Mouse (Mus musculus) hematopoietic stem cell, adult 5-6 weeks (primary cell): ENCODE measurements around the gene Gm29797. TPM values are rescaled to one million over a fixed set of nuclear protein-coding genes. Genes with fewer than 3 reads are reported as not detected.
A peak's percentile ranks its signal among the peaks of the same experiment; 100 is the strongest.

Source experiments
- ATAC-seq, 2 experiments: fragments of 125-278 bp in 1 of 2; replicated peaks in 1 of 2; 2 replicates each; pipeline ENCODE4 v1.8.0; 2016 to 2017; ENCODE audit warnings: inconsistent platforms in 2 of 2, mild to moderate bottlenecking in 2 of 2, moderate number of reproducible peaks in 2 of 2, low read depth in 1 of 2, moderate TSS enrichment in 1 of 2; ENCODE audit not compliant: low FRiP score in 2 of 2, poor library complexity in 2 of 2, severe bottlenecking in 2 of 2, insufficient read depth in 1 of 2, low TSS enrichment in 1 of 2
- total RNA-seq: library from RNA; stranded (forward); fragments of 172-1452, 232-1000 nt; gene quantifications from 2 replicates; pipeline ENCODE4 v1.2.3, GENCODE M21; 2017

Gm29797 gene
- total RNA-seq, 1 experiment from 2014 or later = not detected

GRCm38 (mm10) chr2:181670285-181670912, 13.6 kb downstream of the Gm29797 start:
- peak; percentile 7 to 50; a peak in 2 of 4 replicates for ATAC-seq

GRCm38 (mm10) chr2:181670913-181671311, 14.1 kb downstream of the Gm29797 start:
- no peak for ATAC-seq

- no peak; a peak in 1 of 4 replicates for ATAC-seq
Measured at GRCm38 (mm10) chr2:181671326-181671725, 14.5 kb downstream of the Gm29797 start, which contains the start of gene Sox18. Gene Sox18 (minus strand): TSS chr2:181671640.

- ATAC-seq = no peak
Measured at GRCm38 (mm10) chr2:181671984-181672383, 15.2 kb downstream of the Gm29797 start.

DNA sequence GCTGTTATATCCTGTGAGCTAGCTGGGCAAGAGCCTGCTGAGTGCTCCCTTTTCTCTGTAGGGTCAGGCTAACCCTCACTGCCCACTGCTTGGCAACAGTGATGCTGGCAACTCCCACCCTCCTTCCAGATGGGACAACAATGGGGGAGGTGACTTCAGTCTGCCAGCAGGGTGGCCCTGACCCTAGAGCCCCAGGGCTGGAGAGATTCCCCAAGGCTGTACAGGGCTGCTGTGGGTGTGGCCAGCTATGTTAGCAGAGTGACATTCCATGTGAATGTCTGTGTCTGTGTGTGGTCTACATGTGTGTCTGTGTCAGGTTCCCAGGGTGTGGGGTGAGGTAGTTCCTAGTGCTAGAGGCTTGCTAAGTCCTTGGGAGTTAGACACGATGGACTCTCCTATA, 16.7 kb downstream of the Gm29797 start:
- no peak for ATAC-seq

GRCm38 (mm10) chr2:181674934-181675333, 18.1 kb downstream of the Gm29797 start:
- ATAC-seq = no peak

GRCm38 (mm10) chr2:181675454-181675853, 18.6 kb downstream of the Gm29797 start:
- ATAC-seq = peak; percentile 47 to 54

DNA sequence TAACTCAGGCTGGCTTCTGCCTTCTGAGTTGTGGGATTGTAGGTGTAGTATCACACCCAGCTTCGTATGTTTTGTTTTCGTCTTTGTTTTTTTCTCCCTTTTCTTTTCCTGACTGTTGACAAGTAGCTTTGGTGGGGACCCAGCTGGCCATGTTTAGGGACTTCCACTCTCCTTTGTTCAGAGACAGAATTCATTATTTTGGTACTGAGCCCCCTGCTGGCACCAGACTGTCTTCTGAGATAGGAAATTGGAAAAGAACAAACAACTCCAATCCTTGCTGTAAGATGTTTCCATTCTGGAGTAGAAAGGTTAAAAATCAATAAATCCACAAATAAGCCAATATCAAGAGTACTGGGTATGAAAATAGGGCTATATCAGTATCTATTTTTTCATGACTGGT, 19.6 kb downstream of the Gm29797 start:
- no peak for ATAC-seq

DNA sequence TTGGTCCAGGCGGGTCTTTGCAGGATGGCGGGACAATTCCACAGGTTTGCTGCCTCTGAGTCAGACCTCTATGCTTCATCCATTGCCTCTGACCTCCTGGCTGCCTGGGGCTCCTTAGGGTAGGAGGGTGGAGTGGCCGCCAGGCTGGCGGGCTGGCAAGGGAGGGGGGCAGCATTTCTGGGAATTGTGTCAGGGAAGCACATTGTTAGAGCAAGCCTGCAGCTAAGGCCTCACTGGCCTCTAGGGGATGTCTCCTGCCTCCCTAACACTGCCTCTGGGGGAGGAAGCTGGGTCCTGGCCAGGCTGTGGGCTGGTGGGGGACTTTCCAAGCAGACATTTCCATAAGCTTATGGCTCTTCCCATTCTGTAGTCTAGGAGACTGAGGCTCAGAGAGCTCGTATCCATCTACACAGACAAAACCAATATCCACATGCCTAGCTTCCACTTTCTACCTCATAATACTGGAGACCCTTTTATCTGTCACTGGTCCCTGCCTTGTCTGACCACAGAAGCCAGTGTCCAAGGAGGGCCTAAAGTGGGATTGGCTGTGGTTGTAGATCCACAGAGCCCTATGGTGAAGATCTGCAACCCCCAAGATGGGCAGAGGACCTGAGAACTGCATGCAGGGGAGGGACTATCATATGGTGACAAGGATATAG, 20.4 kb downstream of the Gm29797 start:
- no peak for ATAC-seq

GRCm38 (mm10) chr2:181677755-181678098, 20.9 kb downstream of the Gm29797 start:
- no peak for ATAC-seq

- ATAC-seq = peak; percentile 74 to 77
Measured at GRCm38 (mm10) chr2:181678780-181679179, 21.9 kb downstream of the Gm29797 start.

DNA sequence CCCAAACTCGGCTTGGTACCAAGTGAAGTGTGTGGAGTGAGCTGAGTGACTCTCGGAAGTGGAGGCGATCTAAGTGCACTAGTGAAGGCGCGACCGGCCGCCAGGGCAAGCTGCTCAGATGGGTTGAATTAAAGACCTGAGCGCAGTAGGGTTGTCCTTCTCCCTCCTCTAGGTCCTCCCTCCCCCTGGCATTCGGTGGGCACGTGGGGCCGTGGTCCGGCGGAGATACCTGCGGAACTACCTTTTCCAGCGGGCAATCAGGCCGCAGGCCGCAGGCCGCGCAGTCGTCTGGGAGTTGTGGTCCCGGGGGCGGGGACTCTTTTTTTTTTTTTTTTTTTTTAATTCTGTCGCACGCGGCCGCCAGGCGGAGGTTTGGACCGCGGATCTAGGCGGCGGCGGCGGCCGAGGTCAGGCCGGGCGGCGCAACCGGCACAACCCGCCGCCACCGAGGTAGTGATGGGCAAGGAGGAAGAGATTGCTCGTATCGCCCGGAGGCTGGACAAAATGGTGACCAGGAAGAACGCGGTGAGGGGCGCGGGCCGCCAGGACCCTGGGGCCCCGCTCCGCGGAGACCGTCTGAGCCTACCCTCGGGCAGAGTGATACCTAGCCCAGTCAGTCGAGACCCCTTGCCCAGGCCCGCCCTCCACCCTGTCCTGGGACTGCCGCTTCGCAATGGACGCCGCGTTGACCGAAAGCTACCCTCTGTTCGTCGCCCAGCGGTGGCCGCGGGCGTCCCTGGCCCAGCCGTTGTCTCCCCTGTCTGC, 23.3 kb downstream of the Gm29797 start, which contains the start of gene Tcea2:
Gene Tcea2, plus strand, starts transcription at position 360 of the 765 bp plus-strand sequence.
- peak; percentile 38 to 52 for ATAC-seq

DNA sequence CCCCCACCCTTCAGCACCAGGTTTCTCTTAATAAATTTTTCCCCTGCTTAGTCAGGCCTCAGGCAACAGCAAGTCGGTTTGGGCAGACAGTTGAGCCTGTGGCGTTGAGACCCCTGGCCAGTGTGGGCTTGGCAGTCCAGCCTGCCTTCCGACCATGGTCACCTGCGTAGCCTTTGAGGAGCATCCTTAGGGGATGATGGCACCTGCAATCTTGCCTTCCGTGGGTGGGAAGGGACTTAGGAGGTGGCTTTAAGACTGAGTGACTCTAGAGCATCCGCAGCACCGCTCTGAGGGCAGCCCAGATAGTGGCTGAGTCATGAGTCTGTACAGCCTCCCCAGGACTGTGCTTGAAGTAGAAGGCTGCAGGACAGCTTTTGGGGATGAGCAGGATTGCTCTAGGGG, 23.9 kb downstream of the Gm29797 start:
- ATAC-seq = 0 out of 4 replicates have a peak, but pooled peaks of 1 of the 2 experiments have one; percentile 10

- ATAC-seq = no peak
Measured at GRCm38 (mm10) chr2:181681978-181682377, 25.1 kb downstream of the Gm29797 start.

GRCm38 (mm10) chr2:181683381-181683780, 26.5 kb downstream of the Gm29797 start:
- no peak for ATAC-seq

GRCm38 (mm10) chr2:181684713-181685112, 27.9 kb downstream of the Gm29797 start:
- ATAC-seq = no peak

GRCm38 (mm10) chr2:181685686-181686085, 28.9 kb downstream of the Gm29797 start:
- ATAC-seq = no peak

GRCm38 (mm10) chr2:181687586-181687985, 30.8 kb downstream of the Gm29797 start:
- no peak for ATAC-seq
